ENCODE assay signal across 34 mouse cellular contexts in the genomic region with DNA sequence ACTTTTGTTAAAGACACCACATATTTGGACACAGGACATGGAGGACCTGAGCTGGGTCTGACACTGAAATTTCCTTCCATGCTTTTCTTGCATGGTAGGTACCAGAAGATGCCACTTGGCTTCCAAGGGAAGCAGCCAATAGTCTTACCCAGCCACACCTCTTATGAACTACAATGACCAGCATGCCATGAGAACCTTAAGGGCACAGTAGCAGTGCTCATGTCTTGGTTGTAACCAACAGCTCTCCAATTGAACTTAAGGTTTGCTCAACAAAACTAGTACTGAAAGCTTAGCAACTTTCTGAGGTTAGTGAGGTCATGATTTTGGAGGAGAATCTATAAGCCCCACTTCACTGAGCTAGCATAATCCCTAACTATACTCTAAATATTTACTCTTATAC.
"Had no signal": no experiment of that assay in that cellular context is flagged by ENCODE, and none has a peak within 500 bp of the region (broad histone marks: within the 10 kb centered on the region; RNA-seq: fewer than 3 reads in every experiment).

No protein-coding gene starts in this region.

- ATAC-seq: hindbrain, embryonic 16.5 days; hindbrain, postnatal 0 days; inflammation-experienced regulatory T-cells, adult 6 months; intestine, embryonic 15.5 days; intestine, embryonic 16.5 days; intestine, postnatal 0 days had no signal

- H3K36me3 ChIP-seq: heart, embryonic 10.5 days; heart, embryonic 12.5 days; heart, embryonic 13.5 days; heart, embryonic 15.5 days; hindbrain, embryonic 10.5 days; hindbrain, embryonic 12.5 days; hindbrain, embryonic 13.5 days; hindbrain, embryonic 15.5 days; intestine, embryonic 15.5 days; kidney, embryonic 15.5 days had no signal

- H3K27me3 ChIP-seq: heart, embryonic 12.5 days; heart, embryonic 13.5 days; heart, embryonic 15.5 days; hindbrain, embryonic 12.5 days; hindbrain, embryonic 15.5 days; intestine, embryonic 15.5 days; kidney, embryonic 15.5 days had no signal

- DNase-seq: heart, postnatal 10 days; heart, postnatal 14 days; heart, postnatal 36 days; heart, postnatal 4 days; kidney, adult 11 months; kidney, adult 18-20 months; kidney, adult 2 months; kidney, adult 8-10 months; kidney, adult 9 months; kidney, postnatal 10 days; kidney, postnatal 14 days; kidney, postnatal 36 days; kidney, postnatal 4 days; layer of hippocampus, adult 9-11 months; layer of hippocampus, postnatal 36 days had no signal

- H3K9me3 ChIP-seq: heart, embryonic 10.5 days; heart, embryonic 12.5 days; heart, embryonic 13.5 days; heart, embryonic 15.5 days; hindbrain, embryonic 10.5 days; hindbrain, embryonic 12.5 days; hindbrain, embryonic 13.5 days; hindbrain, embryonic 15.5 days; intestine, embryonic 15.5 days; kidney, embryonic 15.5 days had no signal

- H3K4me2 ChIP-seq: heart, embryonic 11.5 days; heart, embryonic 12.5 days; heart, embryonic 13.5 days; heart, embryonic 15.5 days; hindbrain, embryonic 12.5 days; hindbrain, embryonic 13.5 days; hindbrain, embryonic 14.5 days; hindbrain, embryonic 15.5 days; intestine, embryonic 15.5 days; kidney, embryonic 15.5 days had no signal

- H3K4me3 ChIP-seq: heart, embryonic 10.5 days; heart, embryonic 12.5 days; heart, embryonic 13.5 days; heart, embryonic 15.5 days; hindbrain, embryonic 10.5 days; hindbrain, embryonic 12.5 days; hindbrain, embryonic 13.5 days; hindbrain, embryonic 15.5 days; intestine, embryonic 15.5 days; kidney, embryonic 15.5 days; layer of hippocampus, adult 2 months had no signal

- H3K9ac ChIP-seq: heart, embryonic 12.5 days; heart, embryonic 13.5 days; heart, embryonic 15.5 days; hindbrain, embryonic 12.5 days; hindbrain, embryonic 13.5 days; hindbrain, embryonic 14.5 days; hindbrain, embryonic 15.5 days; intestine, embryonic 15.5 days; kidney, embryonic 15.5 days had no signal

- H3K27ac ChIP-seq: heart, embryonic 10.5 days; heart, embryonic 13.5 days; heart, embryonic 15.5 days; hindbrain, embryonic 10.5 days; hindbrain, embryonic 12.5 days; hindbrain, embryonic 13.5 days; hindbrain, embryonic 14.5 days; hindbrain, embryonic 15.5 days; hindbrain, postnatal 0 days; intestine, embryonic 15.5 days; kidney, embryonic 15.5 days; kidney, postnatal 0 days; layer of hippocampus, adult 2 months had no signal
